Mouse (Mus musculus) hindbrain, postnatal 0 days (tissue): Measurements from ENCODE around the gene Ptpn3. TPM values are rescaled to one million over a fixed set of nuclear protein-coding genes. Genes with fewer than 3 reads are reported as not detected.

Experiments
- ATAC-seq: fragments of 200-750 bp; cut with Nextera tagmentation; 2 replicates; pipeline ENCODE4 v1.8.0; 2017; ENCODE audit warnings: mild to moderate bottlenecking, moderate TSS enrichment, moderate library complexity
- DNase-seq: peaks from one replicate; pipeline ENCODE4 v3.0.0-alpha.2; 2015; ENCODE audit warnings: low spot score
- H3K27ac ChIP-seq: fragments of 300-500 bp; sonication (generic); 2 replicates; pipeline ENCODE4 v1.5.1; 2014; ENCODE audit warnings: mild to moderate bottlenecking
- H3K27me3 ChIP-seq: fragments of 300-500 bp; sonication (generic); 2 replicates; pipeline ENCODE4 v1.6.1; 2014; ENCODE audit warnings: low read length, mixed read lengths; ENCODE audit not compliant: insufficient read depth
- H3K36me3 ChIP-seq: fragments of 300-500 bp; sonication (generic); 2 replicates; pipeline ENCODE4 v1.6.1; 2014; ENCODE audit warnings: low read length, mixed read lengths; ENCODE audit not compliant: insufficient read depth
- H3K4me1 ChIP-seq: fragments of 300-500 bp; sonication (generic); 2 replicates; pipeline ENCODE4 v1.6.1; 2014; ENCODE audit warnings: antibody characterized with exemption, low read length, mixed read lengths; ENCODE audit not compliant: insufficient read depth
- H3K4me2 ChIP-seq: fragments of 300-500 bp; sonication (generic); 2 replicates; pipeline ENCODE4 v1.6.1; 2014; ENCODE audit warnings: low read depth, mild to moderate bottlenecking, low read length, moderate library complexity, mixed read lengths
- H3K4me3 ChIP-seq: fragments of 300-500 bp; sonication (generic); 2 replicates; pipeline ENCODE4 v1.5.1; 2014; ENCODE audit warnings: low read length
- H3K9ac ChIP-seq: fragments of 300-500 bp; sonication (generic); replicated peaks from 2 replicates; pipeline ENCODE4 v1.6.1; 2014; ENCODE audit warnings: mild to moderate bottlenecking, low read length, moderate library complexity, mixed read lengths
- H3K9me3 ChIP-seq: fragments of 300-500 bp; sonication (generic); 2 replicates; pipeline ENCODE4 v1.6.1; 2016; ENCODE audit warnings: low read length, mixed read lengths
- CTCF ChIP-seq: IDR thresholded peaks from 2 replicates; pipeline ENCODE4 v1.5.1; 2016; ENCODE audit warnings: antibody characterized with exemption, control low read depth, low read depth
- WGBS: fragments of 180-500 bp; shearing (Covaris S2); extraction: QIAGEN DNeasy Blood & Tissue Kit; methylation state at CpG from one replicate; pipeline ENCODE4 v1.1.7; 2014; 5-methylcytosine and 5-hydroxymethylcytosine counted together
- polyA plus RNA-seq: library from polyadenylated mRNA; unstranded; fragments of >200 nt; fragmentation: Nextera tagmentation; extraction: Ambion mirVana; gene quantifications from 2 replicates; pipeline ENCODE4 v1.2.1, GENCODE M21; 2015
- total RNA-seq: library from RNA; depleted of rRNA; stranded (reverse); fragments of >200 nt; gene quantifications from 2 replicates; pipeline ENCODE4 v1.2.3, GENCODE M21; 2014

Ptpn3 gene
- total and polyA plus RNA-seq, 2 experiments from 2014 or later, result 3.2 to 3.4 TPM

DNA sequence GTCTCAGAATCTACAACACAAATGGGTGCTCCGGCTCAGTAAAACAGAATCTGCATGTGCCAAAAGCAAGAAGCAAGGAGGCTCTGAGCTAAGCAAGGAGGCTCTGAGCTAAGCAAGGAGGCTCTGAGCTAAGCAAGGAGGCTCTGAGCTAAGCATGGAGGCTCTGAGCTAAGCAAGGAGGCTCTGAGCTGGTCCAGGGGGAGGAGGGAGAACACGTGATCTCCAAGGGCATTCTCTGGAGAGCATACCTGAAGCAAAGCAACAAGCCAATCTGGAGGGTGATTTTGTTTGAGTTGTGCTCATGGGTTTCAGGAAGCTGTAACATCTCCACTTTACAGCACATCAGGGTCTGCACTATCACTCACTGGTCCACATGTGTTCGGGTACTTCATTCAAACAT, 18.4 kb downstream of the Ptpn3 start:
- Histone ChIP-seq H3K36me3 (no peaks in the 10 kb centered on the region), H3K9me3 (no peaks in the 10 kb centered on the region), H3K4me1 (no peaks in the 10 kb centered on the region), H3K4me2 (no peak overlapping the region), H3K9ac (no peak overlapping the region), H3K4me3 (no peak overlapping the region), H3K27ac (no peak overlapping the region), H3K27me3 (no peaks in the 10 kb centered on the region)
- no peak for TF ChIP-seq CTCF
- no peak for ATAC-seq
- no peak for DNase-seq
- WGBS, result 80% methylated on average over 3 of the region's 3 CpGs

DNA sequence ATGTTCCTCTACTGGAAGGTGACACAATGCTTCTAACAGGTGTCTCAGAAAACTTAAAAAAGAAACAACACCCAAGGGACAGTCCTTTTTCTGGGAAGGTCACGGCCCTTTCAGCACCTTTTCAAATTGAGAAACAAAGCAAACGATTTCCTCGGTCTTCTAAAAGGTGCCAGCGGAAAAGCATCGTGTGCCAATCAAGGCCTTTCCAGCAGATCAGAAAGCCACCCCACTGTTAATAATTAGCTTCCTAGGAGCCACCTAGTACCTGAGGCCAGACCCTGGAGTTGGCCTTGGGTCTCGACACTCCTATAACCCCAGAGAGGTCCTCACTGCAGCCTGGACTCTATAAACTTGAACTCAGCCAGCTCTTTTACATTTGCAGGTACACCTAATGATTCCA, 19.0 kb downstream of the Ptpn3 start:
- Histone ChIP-seq H3K9me3 (no peaks in the 10 kb centered on the region), H3K4me2 (no peak overlapping the region), H3K27ac (no peak overlapping the region), H3K4me1 (no peaks in the 10 kb centered on the region), H3K9ac (no peak overlapping the region), H3K36me3 (no peaks in the 10 kb centered on the region), H3K27me3 (no peaks in the 10 kb centered on the region), H3K4me3 (no peak overlapping the region)
- DNase-seq, result no peak
- WGBS, result 73% methylated on average over 6 of the region's 6 CpGs
- ATAC-seq, result no peak
- TF ChIP-seq CTCF, result no peak

GRCm38 (mm10) chr4:57282179-57282578, 19.5 kb downstream of the Ptpn3 start:
- 85% methylated on average over 5 of the region's 5 CpGs for WGBS

DNA sequence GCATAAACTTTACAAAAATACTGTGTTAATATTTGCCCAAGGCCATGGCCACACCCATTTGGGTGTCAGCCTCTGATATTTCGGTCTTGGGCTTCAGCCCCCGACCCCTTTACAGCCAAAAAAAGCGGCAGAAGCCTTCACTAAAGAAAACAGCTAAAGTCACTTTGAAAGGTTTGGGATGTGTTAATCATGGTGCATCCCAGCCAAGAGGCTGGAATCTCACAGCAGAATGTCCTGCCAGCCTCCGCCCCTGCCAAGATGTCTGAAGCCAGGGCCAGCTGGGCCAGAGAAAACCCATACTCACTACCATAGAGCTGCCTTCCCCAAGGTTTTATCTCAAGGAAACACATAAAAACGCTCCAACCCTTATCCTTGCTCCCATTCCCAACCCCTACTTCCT, 20.7 kb downstream of the Ptpn3 start:
- Histone ChIP-seq H3K9me3 (no peaks in the 10 kb centered on the region), H3K4me1 (no peaks in the 10 kb centered on the region), H3K27ac (no peak overlapping the region), H3K4me2 (no peak overlapping the region), H3K9ac (no peak overlapping the region), H3K27me3 (no peaks in the 10 kb centered on the region), H3K36me3 (no peaks in the 10 kb centered on the region), H3K4me3 (no peak overlapping the region)
- no peak for ATAC-seq
- no peak for TF ChIP-seq CTCF
- DNase-seq, result peak; percentile 43
- 57% methylated on average over 5 of the region's 5 CpGs for WGBS

More at GRCm38 (mm10) chr4:57282179-57282578, 19.5 kb downstream of the Ptpn3 start:
- H3K4me2 ChIP-seq, result no peak overlapping the region
- no peak overlapping the region for H3K9ac ChIP-seq
- DNase-seq (no peak), ATAC-seq (no peak)
- no peaks in the 10 kb centered on the region for H3K4me1 ChIP-seq
- TF ChIP-seq CTCF, result no peak
- H3K9me3 ChIP-seq, result no peaks in the 10 kb centered on the region
- no peak overlapping the region for H3K4me3 ChIP-seq
- H3K27ac ChIP-seq, result no peak overlapping the region
- no peaks in the 10 kb centered on the region for H3K36me3 ChIP-seq
- no peaks in the 10 kb centered on the region for H3K27me3 ChIP-seq

DNA sequence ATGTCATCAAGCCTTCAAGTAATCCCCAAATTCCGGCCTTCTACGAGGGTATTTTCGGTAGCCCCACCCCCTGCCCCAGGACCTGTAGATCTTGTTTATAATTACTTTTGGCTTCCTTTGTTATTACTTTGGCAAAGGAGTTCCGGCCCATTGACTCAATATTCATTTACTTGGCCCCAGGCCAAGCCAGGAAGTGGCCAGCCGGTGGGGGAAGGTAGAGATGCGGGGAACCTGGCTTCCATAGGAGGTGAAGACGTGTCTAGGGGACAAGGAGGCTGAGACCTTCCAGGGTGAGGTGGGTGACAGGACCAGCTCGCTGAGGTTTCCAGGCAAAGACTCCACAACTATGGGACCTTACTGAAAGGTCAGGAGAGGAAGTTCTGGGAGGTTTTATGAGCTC, 22.4 kb downstream of the Ptpn3 start:
- DNase-seq (no peak), ATAC-seq (no peak)
- Histone ChIP-seq H3K27me3 (no peaks in the 10 kb centered on the region), H3K4me3 (no peak overlapping the region), H3K4me2 (no peak overlapping the region), H3K4me1 (no peaks in the 10 kb centered on the region), H3K36me3 (no peaks in the 10 kb centered on the region), H3K27ac (no peak overlapping the region), H3K9me3 (no peaks in the 10 kb centered on the region), H3K9ac (no peak overlapping the region)
- WGBS, result 32% methylated on average over 8 of the region's 8 CpGs
- TF ChIP-seq CTCF, result no peak

DNA sequence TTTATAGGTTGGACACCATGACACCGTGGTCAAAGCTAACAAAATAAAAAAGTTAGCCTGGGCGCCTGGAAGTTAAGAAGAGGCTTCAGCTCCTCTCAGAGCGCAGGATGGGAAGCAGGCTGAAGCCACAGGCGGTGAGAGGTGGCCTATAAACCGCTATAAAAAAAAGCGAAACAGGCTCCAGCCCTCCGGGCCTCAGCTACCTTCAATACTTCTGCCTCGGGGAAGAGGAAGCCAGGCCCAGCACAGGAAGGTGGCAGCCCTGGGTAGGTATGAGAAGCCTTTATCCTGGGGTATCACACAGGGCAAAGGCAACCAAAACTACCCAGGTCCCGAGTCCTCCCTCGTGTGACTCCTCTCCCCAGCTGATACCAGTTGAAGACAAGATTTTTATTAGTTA, 22.8 kb downstream of the Ptpn3 start:
- no peak for TF ChIP-seq CTCF
- WGBS, result 62% methylated on average over 10 of the region's 10 CpGs
- no peak for ATAC-seq

DNA sequence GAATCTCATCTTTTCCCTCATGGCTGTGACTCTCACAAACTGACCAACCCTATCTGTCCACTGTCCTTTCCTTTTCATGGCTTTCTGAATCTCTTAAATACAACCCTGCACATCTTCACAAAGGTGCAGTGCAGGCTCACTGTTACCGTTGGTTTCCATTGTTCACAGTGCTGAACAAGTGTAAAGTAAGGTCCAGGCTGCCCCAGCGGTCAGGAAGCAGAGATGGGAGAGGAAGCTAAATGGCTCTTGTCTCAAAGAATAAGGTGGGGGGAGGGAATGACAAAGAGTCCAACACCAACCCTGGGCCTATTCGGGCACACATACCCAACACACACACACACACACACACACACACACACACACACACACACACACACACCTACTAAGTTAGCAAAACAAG, 24.0 kb downstream of the Ptpn3 start:
- Histone ChIP-seq H3K4me2 (no peak overlapping the region), H3K36me3 (no peaks in the 10 kb centered on the region), H3K4me3 (no peak overlapping the region), H3K27me3 (no peaks in the 10 kb centered on the region), H3K9me3 (no peaks in the 10 kb centered on the region), H3K4me1 (no peaks in the 10 kb centered on the region), H3K27ac (no peak overlapping the region), H3K9ac (no peak overlapping the region)
- ATAC-seq, result no peak
- TF ChIP-seq CTCF, result no peak
- DNase-seq, result no peak
- 58% methylated on average over 3 of the region's 3 CpGs for WGBS

More for the DNA sequence above, 22.8 kb downstream of the Ptpn3 start:
- Histone ChIP-seq H3K27ac (no peak overlapping the region), H3K36me3 (no peaks in the 10 kb centered on the region), H3K9me3 (no peaks in the 10 kb centered on the region), H3K27me3 (no peaks in the 10 kb centered on the region), H3K4me1 (no peaks in the 10 kb centered on the region), H3K9ac (no peak overlapping the region), H3K4me3 (no peak overlapping the region), H3K4me2 (no peak overlapping the region)
- DNase-seq, result no peak
